Comparison of ENCODE assay signal across 8 mouse cellular contexts in genomic region chr11:48871817-48872541, GRCm38 (mm10). TPM values are rescaled to one million over a fixed set of nuclear protein-coding genes. Genes with fewer than 3 reads are reported as not detected.
A peak's percentile ranks its signal among the peaks of the same experiment; 100 is the strongest.
DNase-seq lines count a peak whose midpoint lies in the region; ATAC-seq and TF ChIP-seq lines count a peak whose summit lies in the region.

No protein-coding gene starts in this region.

- H3K27ac ChIP-seq in bone marrow macrophage, adult 2 months (ENCODE audit: insufficient read depth, low read depth, low read length) = peak overlapping the region; percentile 96
- no peak overlapping the region for H3K27ac ChIP-seq in forebrain, embryonic 16.5 days (ENCODE audit: low read length)
- no peak overlapping the region for H3K27ac ChIP-seq in hindbrain, embryonic 13.5 days

- ATAC-seq in forebrain, embryonic 16.5 days = peak; percentile 41
- 0 out of 2 replicates have a peak, but pooled peaks have one; percentile 1 for ATAC-seq in hindbrain, embryonic 13.5 days (ENCODE audit: low FRiP score)

- no peak for TF ChIP-seq POLR2A in bone marrow macrophage, adult 2 months (IDR thresholded peaks at IDR 0.05; ENCODE audit: borderline replicate concordance, low read depth, low read length)

- H3K27me3 ChIP-seq in forebrain, embryonic 16.5 days (replicated peaks; ENCODE audit: control insufficient read depth, insufficient read depth, low read length) = no peaks in the 10 kb centered on the region; the same call in 1 of the 2 replicates
- H3K27me3 ChIP-seq in hindbrain, embryonic 13.5 days = peaks cover 15% of the 10 kb centered on the region
- no peaks in the 10 kb centered on the region for H3K27me3 ChIP-seq in megakaryocyte, embryonic 14.5 days (replicated peaks)

- H3K4me2 ChIP-seq in forebrain, embryonic 16.5 days (ENCODE audit: low read length) = peak overlapping the region; percentile 83
- H3K4me2 ChIP-seq in hindbrain, embryonic 13.5 days = peak overlapping the region; percentile 73

- DNase-seq in layer of hippocampus, adult 11-12 months (ENCODE audit: low spot score) = peak; percentile 50
- DNase-seq in layer of hippocampus, adult 9-10 months (ENCODE audit: low spot score) = no peak
- DNase-seq in left cerebral cortex, postnatal 4 days = peak; percentile 9
- peak; percentile 44 for DNase-seq in spleen, adult 12 weeks (ENCODE audit: low spot score)

- TF ChIP-seq CTCF in bone marrow macrophage, adult 2 months (IDR thresholded peaks at IDR 0.05; ENCODE audit: low read depth, low read length) = no peak

- peaks cover 17% of the 10 kb centered on the region for H3K4me1 ChIP-seq in bone marrow macrophage, adult 2 months (ENCODE audit: control insufficient read depth, insufficient read depth, low read length)
- H3K4me1 ChIP-seq in forebrain, embryonic 16.5 days (replicated peaks; ENCODE audit: control insufficient read depth, insufficient read depth, low read length) = peaks cover 15% of the 10 kb centered on the region
- peaks cover 16% of the 10 kb centered on the region for H3K4me1 ChIP-seq in hindbrain, embryonic 13.5 days (replicated peaks)
- peaks cover 58% of the 10 kb centered on the region for H3K4me1 ChIP-seq in megakaryocyte, embryonic 14.5 days

- WGBS in forebrain, embryonic 16.5 days = 8% methylated on average over 17 of the region's 17 CpGs
- 9% methylated on average over 17 of the region's 17 CpGs for WGBS in hindbrain, embryonic 13.5 days

- intact Hi-C loops in left cerebral cortex, postnatal 4 days (cut with DNase I) = loop anchor here (5.0 kb wide), 2 partner anchors 230 to 395 kb away; no protein-coding TSS in a partner anchor

- H3K4me3 ChIP-seq in bone marrow macrophage, adult 2 months (ENCODE audit: insufficient read depth, low read length) = peak overlapping the region; percentile 79
- peak overlapping the region; percentile 43 for H3K4me3 ChIP-seq in forebrain, embryonic 16.5 days (replicated peaks; ENCODE audit: low read length)
- peak overlapping the region; percentile 42 for H3K4me3 ChIP-seq in hindbrain, embryonic 13.5 days
- peak overlapping the region; percentile 96 for H3K4me3 ChIP-seq in megakaryocyte, embryonic 14.5 days (replicated peaks)

- H3K9me3 ChIP-seq in forebrain, embryonic 16.5 days (ENCODE audit: control insufficient read depth, low read length) = no peaks in the 10 kb centered on the region
- H3K9me3 ChIP-seq in hindbrain, embryonic 13.5 days = no peaks in the 10 kb centered on the region
- no peaks in the 10 kb centered on the region for H3K9me3 ChIP-seq in megakaryocyte, embryonic 14.5 days

- H3K36me3 ChIP-seq in forebrain, embryonic 16.5 days (ENCODE audit: control insufficient read depth, insufficient read depth) = no peaks in the 10 kb centered on the region
- no peaks in the 10 kb centered on the region for H3K36me3 ChIP-seq in hindbrain, embryonic 13.5 days
- peaks cover 18% of the 10 kb centered on the region for H3K36me3 ChIP-seq in megakaryocyte, embryonic 14.5 days (replicated peaks; ENCODE audit: low read length)

- peak overlapping the region; percentile 54 for H3K9ac ChIP-seq in forebrain, embryonic 16.5 days (replicated peaks; ENCODE audit: low read depth, low read length)
- peak overlapping the region; percentile 63 for H3K9ac ChIP-seq in hindbrain, embryonic 13.5 days

RNA-seq across cellular contexts. Expression of gene Irgm1, which starts 0.5 kb away (rescaled TPM):
- 79.4 and 80.7 TPM in 2 replicates for polyA plus RNA-seq in bone marrow macrophage, adult 2 months (2012; ENCODE audit: insufficient read depth, insufficient read length, missing spikeins)
- 1.6 TPM in 2 replicates for polyA plus RNA-seq in forebrain, embryonic 16.5 days (2015; fragmentation: Nextera tagmentation; extraction: Ambion mirVana)
- polyA plus RNA-seq in hindbrain, embryonic 13.5 days (2015; fragmentation: Nextera tagmentation; extraction: Ambion mirVana) = 2.7 and 2.8 TPM in 2 replicates
- total RNA-seq in left cerebral cortex, postnatal 4 days (2021) = 1 to 10 TPM; 1.4 TPM
- 5.0 TPM in 1 of 2 replicates, not detected in the other for polyA plus RNA-seq in megakaryocyte, embryonic 14.5 days (2012; ENCODE audit: insufficient read depth, low replicate concordance)

RNA-seq across cellular contexts. Expression of gene Gm5431, which starts 30.0 kb away (rescaled TPM):
- polyA plus RNA-seq in bone marrow macrophage, adult 2 months (2012; ENCODE audit: insufficient read depth, insufficient read length, missing spikeins) = 43.3 and 53.0 TPM in 2 replicates
- 0.20 and 0.24 TPM in 2 replicates for polyA plus RNA-seq in forebrain, embryonic 16.5 days (2015; fragmentation: Nextera tagmentation; extraction: Ambion mirVana)
- polyA plus RNA-seq in hindbrain, embryonic 13.5 days (2015; fragmentation: Nextera tagmentation; extraction: Ambion mirVana) = 0.13 and 0.16 TPM in 2 replicates
- total RNA-seq in left cerebral cortex, postnatal 4 days (2021) = under 1 TPM in 1 of 2 experiments, not detected in 1; 0.22 TPM
- polyA plus RNA-seq in megakaryocyte, embryonic 14.5 days (2012; ENCODE audit: insufficient read depth, low replicate concordance) = 0.45 TPM in 1 of 2 replicates, not detected in the other

RNA-seq across cellular contexts. Expression of gene Gm12184, which starts 45.5 kb away (rescaled TPM):
- 4.8 and 11.3 TPM in 2 replicates for polyA plus RNA-seq in bone marrow macrophage, adult 2 months (2012; ENCODE audit: insufficient read depth, insufficient read length, missing spikeins)
- polyA plus RNA-seq in forebrain, embryonic 16.5 days (2015; fragmentation: Nextera tagmentation; extraction: Ambion mirVana) = 2.8 and 3.9 TPM in 2 replicates
- 2.8 and 4.4 TPM in 2 replicates for polyA plus RNA-seq in hindbrain, embryonic 13.5 days (2015; fragmentation: Nextera tagmentation; extraction: Ambion mirVana)
- total RNA-seq in left cerebral cortex, postnatal 4 days (2021) = 1 to 10 TPM in 1 of 2 experiments, under 1 TPM in 1; 0.89 to 2.4 TPM
- polyA plus RNA-seq in megakaryocyte, embryonic 14.5 days (2012; ENCODE audit: insufficient read depth, low replicate concordance) = 18.6 and 145 TPM in 2 replicates

RNA-seq across cellular contexts. Expression of gene Trim7, which starts 46.0 kb away (rescaled TPM):
- 1.0 and 1.1 TPM in 2 replicates for polyA plus RNA-seq in bone marrow macrophage, adult 2 months (2012; ENCODE audit: insufficient read depth, insufficient read length, missing spikeins)
- 1.4 and 2.0 TPM in 2 replicates for polyA plus RNA-seq in forebrain, embryonic 16.5 days (2015; fragmentation: Nextera tagmentation; extraction: Ambion mirVana)
- 1.0 and 2.8 TPM in 2 replicates for polyA plus RNA-seq in hindbrain, embryonic 13.5 days (2015; fragmentation: Nextera tagmentation; extraction: Ambion mirVana)
- total RNA-seq in left cerebral cortex, postnatal 4 days (2021) = 10 to 100 TPM in 1 of 2 experiments, 1 to 10 TPM in 1; 9.4 to 12.4 TPM
- polyA plus RNA-seq in megakaryocyte, embryonic 14.5 days (2012; ENCODE audit: insufficient read depth, low replicate concordance) = 1.6 and 5.7 TPM in 2 replicates

RNA-seq across cellular contexts. Expression of gene Trim41, which starts 54.8 kb away (rescaled TPM):
- polyA plus RNA-seq in bone marrow macrophage, adult 2 months (2012; ENCODE audit: insufficient read depth, insufficient read length, missing spikeins) = 55.5 and 64.4 TPM in 2 replicates
- polyA plus RNA-seq in forebrain, embryonic 16.5 days (2015; fragmentation: Nextera tagmentation; extraction: Ambion mirVana) = 7.2 and 7.6 TPM in 2 replicates
- 7.5 TPM in 2 replicates for polyA plus RNA-seq in hindbrain, embryonic 13.5 days (2015; fragmentation: Nextera tagmentation; extraction: Ambion mirVana)
- 10 to 100 TPM; 53.6 to 54.3 TPM for total RNA-seq in left cerebral cortex, postnatal 4 days (2021)
- polyA plus RNA-seq in megakaryocyte, embryonic 14.5 days (2012; ENCODE audit: insufficient read depth, low replicate concordance) = 18.6 and 56.2 TPM in 2 replicates

Comparison
In these comparisons a context has a peak if more than half of its experiments do, and no peak if none do; other contexts are left out.
1. H3K4me3 ChIP-seq: peak in every context shown above with its lines; median percentile 96 in megakaryocyte, embryonic 14.5 days; 79 in bone marrow macrophage, adult 2 months; 43 in forebrain, embryonic 16.5 days; 42 in hindbrain, embryonic 13.5 days.
2. RNA of gene Irgm1, which starts 0.5 kb away (polyA plus RNA-seq): 79.4 to 80.7 TPM in bone marrow macrophage, adult 2 months; 5.0 TPM in megakaryocyte, embryonic 14.5 days, 2.7 to 2.8 TPM in hindbrain, embryonic 13.5 days and 1.6 TPM in forebrain, embryonic 16.5 days; every median in the first group is over 10 times any median in the second.
3. RNA of gene Gm5431, which starts 30.0 kb away (polyA plus RNA-seq): 43.3 to 53.0 TPM in bone marrow macrophage, adult 2 months; 0.45 TPM in megakaryocyte, embryonic 14.5 days, 0.20 to 0.24 TPM in forebrain, embryonic 16.5 days and 0.13 to 0.16 TPM in hindbrain, embryonic 13.5 days; every median in the first group is over 10 times any median in the second.